Mouse (Mus musculus): ENCODE data around the gene Abcb10.
A peak's percentile ranks its signal among the peaks of the same experiment; 100 is the strongest.
"Not testable (repeated sequence)": the region's sequence is repeated elsewhere in the genome, so short reads cannot be mapped to it uniquely, and the experiment has no call there.

The Abcb10 gene

DNA sequence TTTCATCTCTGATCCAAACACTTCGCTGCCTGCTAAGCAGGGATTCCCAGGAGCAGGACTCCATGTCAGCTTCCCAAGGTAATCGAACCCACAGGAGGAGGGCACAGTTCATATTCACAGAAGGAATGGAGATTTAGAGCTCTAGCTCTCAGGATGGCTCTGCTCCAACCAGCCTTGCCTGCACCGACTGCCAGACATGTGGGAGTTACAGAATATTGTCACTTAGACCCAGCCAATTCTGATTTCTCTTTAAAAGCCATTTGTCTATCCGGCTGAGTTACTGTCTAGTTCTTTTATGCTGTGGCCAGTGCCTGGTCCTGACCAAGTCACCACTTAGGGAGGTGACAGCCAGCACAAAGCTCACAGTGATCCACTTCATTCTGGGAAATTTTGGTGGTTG lies 1.2 kb downstream of the Abcb10 start:
- DNase-seq (ENCODE audit: low read depth, low spot score): no peak

DNA sequence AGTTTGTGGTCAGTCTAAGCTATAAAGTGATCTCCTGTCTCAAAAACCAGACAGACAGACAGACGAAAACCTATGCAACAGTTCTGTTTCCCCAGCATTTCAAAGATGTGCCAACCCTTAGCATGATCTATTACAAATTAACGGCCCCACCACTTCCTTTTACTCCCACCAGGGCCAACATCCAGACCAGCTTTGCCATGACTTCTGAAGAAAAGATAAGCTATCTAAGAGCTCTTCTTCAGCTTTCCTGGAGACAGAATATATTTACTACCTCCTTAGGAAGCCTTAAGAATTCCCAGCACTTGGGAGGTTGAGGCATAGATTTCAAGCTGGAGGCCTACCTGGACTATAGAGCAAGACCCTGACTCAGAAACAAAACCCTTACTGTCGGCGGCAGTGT lies 2.7 kb downstream of the Abcb10 start:
- no peak for DNase-seq (ENCODE audit: low read depth, low spot score)

DNA sequence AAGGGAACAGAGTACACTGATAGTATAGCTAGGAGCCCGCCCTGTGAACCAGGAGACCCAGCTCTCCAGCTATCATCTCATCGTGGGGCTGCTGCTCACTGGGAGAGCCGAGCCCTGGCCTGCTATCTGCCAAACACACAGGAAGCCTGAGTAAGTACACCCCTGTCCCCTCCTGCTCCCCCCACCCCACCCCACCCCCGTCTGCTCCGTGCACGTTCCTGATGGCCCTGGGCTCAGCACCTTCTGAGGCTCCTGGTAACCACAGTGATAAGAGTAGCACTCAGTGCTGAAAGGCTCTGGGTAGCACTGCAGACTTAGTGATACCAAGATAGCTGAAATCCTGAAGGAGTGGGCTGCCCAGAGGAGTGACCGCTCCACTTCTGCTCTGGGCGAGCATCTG lies 4.0 kb downstream of the Abcb10 start:
- DNase-seq (ENCODE audit: low read depth, low spot score): no peak

DNA sequence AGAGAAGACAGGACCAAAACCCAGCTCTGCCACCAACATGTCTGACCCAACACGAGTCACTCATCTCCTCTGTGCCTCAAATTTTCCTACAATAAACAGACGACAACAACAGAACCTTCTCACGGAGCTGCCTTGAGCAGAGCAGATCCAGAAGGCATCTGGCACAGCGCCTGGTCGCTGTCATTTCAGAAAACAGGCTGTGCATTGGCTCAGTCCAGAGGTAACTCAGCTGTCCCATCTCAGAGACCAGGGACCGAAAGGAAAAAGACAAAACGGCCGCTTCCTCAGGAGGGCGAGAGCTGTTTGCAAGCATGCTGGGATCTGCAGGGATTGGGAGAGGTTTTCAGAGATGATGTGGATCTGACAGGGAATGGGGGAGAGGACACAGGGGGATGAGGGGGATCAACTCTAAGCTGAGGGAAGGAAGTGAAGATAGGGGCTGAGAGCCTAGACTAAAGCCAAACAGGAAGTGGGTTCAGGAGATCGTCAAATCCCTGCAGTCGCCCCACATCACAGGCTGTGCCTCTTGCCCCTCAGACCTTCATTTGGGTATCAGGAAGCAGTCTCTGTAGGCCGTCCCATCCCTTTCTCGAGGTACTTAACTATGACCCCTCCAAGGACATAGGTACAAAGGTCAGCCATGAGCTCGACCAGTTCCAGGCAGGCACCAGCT lies 4.6 kb downstream of the Abcb10 start:
- no peak for DNase-seq (ENCODE audit: low read depth, low spot score)

DNA sequence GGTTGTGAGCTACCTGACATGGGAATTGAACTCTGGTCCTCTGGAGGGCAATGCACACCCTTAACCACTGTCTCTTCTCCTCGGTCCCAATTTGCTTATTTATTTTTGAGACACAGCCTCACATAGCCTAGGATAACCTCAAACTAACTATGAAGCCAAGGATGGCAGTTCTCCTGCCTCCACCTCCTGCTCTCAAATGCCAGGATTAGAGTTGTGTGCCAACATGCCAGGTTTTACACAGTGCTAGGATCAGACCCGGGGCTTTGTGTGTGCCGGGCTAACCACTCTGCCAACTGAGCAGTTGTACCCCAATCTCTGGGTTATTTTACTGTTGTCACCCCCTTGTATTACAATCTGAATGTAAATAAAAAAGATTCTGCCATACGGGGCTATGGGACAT lies 5.4 kb downstream of the Abcb10 start:
- DNase-seq (ENCODE audit: low read depth, low spot score): no peak

DNA sequence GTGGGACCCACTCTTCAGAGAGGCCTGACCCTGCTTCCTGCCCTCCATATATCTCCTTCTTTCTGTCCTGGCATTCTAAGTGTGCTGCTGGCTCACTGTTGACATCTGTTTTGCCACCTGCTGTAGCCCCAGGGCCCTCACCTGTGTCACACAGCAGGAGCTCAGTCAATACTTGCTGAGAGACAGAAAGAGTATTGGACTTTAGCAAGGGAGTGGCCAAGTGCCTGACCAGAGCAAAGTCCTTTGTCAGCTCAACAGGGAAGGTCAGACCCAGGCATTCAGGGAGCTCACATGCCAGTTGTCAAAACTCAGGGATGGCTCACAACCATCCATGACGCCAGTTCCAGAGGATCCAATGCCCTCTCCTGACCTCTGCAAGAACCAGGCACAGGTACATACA lies 9.4 kb downstream of the Abcb10 start:
- DNase-seq (ENCODE audit: low read depth, low spot score): no peak

DNA sequence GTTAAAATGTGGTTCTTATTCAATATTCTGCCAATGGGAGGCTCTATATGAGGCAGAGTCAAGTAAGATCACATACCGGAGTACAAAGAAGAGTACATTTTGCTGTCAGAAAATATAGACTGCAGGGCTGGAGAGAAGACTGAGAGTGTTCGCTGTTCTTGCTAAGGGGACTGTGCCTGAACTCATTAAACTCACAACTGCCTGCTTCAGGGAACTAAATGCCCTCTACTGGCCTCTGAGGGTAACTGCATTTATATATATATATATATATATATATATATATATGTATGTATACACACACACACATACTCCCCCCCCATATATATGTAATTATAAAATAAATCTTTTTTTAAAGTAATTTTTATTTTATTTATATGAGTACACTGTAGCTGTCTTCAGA lies 16.0 kb downstream of the Abcb10 start:
- DNase-seq (ENCODE audit: low read depth, low spot score): no peak

DNA sequence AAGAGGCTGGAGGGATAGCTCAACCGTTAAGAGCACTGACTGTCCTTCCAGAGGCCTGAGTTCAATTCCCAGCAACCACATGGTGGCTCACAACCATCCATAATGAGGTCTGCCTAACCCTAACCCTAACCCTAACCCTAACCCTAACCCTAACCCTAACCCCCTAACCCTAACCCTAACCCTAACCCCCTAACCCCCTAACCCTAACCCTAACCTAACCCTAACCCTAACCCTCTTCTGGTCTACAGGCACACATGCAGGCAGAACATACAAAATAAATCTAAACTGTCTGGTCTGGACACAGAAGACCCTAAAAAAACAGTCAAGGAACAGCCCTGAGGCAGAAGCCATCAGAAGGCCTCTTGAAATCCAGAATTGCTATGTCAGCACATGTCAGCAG lies 21.6 kb downstream of the Abcb10 start:
- DNase-seq (ENCODE audit: low read depth, low spot score): peak; percentile 56

DNA sequence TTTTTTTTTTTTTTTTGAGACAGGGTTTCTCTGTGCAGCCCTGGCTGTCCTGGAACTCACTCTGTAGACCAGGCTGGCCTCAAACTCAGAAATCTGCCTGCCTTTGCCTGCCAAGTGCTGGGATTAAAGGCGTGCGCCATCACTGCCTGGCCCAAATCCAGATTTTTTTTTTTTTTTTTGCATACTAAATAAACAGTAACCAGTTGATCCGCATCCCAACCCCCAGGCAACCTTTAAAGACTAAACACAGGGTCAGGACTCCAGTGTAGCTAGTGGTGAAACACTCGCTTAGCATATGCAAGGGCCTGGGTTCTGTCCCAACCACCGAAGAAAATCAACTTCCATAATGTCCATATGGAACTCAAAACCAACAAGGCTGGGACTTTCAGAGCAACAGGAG lies 22.4 kb downstream of the Abcb10 start:
- not testable (repeated sequence) for DNase-seq (ENCODE audit: low read depth, low spot score)

DNA sequence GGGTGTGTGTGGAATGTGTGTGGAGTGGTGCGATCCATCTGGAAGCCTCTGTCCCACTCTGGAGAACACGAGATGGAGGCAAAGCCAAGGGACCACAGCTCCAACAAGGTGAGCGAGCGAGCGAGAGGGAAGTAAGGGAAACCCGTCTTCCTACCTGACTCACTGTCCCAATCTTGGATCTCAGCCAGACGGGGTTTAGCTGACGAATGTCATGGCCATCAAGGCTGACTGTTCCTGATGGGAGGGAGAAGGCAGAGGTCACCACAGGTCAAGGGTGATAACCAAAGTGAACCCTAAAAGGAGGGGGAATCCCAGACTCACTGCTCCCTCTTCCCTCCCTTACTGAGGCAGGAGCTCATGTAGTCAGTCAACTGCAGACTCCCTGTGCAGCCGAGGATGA lies 22.9 kb downstream of the Abcb10 start:
- DNase-seq (ENCODE audit: low read depth, low spot score): no peak

DNA sequence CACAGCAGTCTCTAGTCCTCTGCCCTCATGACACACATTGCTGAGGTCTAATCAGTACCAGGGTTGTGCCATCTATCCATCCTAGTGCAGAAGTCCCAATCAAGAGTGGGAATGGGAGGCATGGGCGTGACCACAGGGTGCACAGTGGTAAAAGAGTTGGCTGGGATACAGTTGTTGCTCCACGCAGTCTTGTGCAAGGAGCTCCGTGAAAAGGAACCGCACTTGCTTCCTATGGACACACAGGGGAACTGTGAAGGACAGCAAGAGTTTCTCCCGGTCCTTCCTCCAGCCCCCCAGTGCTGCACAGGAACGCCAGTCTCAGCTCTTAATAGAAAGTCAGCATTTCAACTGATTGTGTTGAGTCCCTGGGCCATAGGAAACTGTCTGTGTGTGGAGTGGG lies 23.4 kb downstream of the Abcb10 start:
- DNase-seq (ENCODE audit: low read depth, low spot score): no peak

DNA sequence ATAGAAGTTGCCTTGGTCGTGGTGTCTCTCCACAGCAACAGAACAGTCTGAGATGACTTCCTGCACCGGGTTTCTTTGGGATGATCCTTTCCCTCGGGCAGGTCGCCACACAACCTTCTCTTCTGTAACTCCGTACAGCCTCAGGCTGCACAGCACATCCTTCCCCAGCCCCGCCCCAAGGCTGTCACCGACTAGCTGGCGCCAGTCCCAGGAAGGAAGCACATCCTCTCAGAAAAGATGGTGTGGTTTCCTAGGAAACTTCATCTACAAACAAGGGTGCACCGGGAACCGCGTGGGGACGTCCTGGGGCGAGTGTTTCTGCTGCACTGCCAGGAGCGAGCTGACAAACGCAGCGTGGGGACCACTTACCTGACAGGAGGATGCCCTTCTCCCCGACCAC lies 24.8 kb downstream of the Abcb10 start:
- DNase-seq (ENCODE audit: low read depth, low spot score): no peak

DNA sequence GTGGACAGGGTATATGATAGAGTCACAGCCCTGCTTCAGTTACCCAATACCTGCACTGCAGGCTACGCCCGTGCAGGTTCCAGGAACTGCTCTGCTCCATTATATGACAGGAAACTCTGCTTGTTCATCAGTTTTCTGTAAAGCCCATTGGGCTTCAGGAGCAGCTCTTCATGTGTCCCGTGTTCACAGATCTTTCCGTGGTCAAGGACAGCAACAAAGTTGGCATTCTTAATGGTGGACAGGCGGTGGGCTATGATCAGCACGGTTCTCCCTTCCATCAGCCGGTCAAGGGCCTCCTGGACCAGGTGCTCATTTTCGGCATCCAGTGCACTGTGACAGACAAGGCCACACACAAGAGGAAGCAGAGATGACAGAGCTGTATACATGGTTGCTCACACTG lies 28.7 kb downstream of the Abcb10 start:
- DNase-seq (ENCODE audit: low read depth, low spot score): no peak

DNA sequence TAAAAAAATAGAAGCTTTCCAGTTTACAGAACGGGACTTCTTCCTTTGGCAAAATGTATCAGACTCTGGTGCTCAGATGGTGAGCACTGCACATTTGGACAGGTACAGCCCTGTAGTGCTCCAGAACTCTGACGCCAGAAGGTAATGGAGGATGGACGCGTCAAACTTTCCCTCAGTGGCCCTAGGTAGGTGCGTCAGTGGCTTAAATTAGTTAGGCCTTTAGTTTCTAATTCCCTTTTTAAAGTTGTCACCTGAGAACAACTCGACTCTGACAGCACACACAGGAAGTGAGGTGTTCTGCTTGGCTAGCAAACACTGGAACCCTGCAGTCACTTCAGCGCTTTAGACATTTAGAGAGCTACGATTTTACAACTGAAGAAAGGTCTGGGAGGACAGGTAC lies 29.2 kb downstream of the Abcb10 start:
- no peak for DNase-seq (ENCODE audit: low read depth, low spot score)

DNA sequence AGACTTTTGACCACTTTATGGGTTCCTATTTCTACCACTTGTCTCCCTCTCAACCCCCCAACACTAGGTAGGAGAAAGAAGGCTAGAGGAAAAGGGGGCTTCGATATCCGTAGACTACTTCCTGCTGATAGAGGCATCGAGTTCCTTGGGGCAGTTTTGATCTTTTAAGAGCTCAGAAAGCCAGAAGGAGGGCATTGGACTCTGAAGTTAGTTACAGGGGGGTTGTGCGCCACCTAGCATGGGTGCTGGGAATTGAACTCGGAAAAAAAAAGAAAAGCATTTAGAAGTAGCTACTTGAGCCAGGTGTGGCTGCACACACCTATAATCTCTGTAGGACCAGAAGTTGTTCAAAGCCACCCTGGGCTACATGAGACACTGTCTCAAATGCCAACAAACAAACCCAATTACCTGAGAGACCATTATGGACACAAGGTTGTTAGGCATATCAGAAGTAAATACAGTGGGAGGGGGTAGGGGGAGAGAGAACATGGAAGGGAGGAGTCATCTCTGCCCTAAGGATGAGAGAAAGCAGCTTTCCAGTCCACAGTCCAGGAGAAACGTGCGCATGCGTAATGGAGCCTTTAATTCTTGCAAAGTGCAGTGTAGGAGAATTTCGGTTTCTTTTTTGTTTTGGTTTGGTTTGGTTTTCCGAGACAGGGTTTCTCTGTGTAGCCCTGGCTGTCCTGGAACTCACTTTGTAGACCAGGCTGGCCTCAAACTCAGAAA lies 32.7 kb downstream of the Abcb10 start:
- DNase-seq (ENCODE audit: low read depth, low spot score): peak; percentile 74

DNA sequence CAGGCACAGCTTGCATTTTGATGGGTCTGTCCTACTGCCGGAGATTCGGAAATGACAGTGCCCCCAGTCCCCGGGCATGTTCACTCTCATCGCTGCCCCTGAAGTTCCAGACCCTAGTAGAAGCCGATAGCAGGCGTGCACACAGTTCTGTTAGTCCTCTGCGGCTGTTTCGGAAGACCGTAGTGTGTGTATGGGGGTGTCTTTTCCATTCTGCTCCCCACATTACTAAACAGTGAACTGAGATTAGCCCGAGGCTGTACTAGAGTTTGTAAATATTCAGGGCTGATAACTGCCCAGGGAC lies 33.3 kb downstream of the Abcb10 start:
- no peak for DNase-seq (ENCODE audit: low read depth, low spot score)

DNA sequence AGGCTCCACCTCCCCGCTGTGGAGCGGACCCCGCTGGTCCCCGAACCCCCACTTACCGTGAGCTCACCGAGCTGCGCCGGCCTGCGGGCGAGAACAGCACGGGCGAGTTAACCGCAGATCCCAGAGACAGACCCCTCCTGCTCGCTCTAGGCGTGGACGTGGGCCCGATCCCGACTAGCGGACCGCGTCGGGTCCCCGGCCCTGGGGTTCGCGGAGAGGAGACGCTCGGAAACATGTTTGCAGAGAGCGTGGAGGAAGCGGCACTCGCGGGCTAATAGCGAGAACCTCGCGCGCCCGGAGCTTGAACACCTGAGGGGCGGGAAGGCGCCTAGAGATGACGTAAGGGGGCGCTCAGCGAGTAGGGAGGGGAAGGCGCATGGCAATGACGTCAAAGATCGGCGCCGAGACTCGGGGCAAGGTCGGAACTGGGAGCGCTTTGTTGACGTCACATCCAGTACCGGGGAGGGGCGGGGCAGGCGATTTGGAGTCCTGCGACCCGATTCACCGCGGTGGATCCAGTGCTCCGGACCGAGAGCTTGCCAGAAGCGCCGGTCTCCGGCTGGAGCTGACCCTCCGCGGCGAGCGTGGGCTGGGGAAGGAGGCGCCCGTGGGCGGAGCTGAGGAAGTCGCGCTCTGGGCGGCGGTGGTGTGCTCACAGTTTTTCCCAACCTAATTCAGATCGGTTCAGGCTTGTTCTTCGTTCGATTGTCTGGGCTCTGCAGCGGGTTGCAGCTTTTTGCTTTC lies 33.8 kb downstream of the Abcb10 start, which contains the start of gene Nup133:
Gene Nup133 (minus strand): TSS at position 324 of the 744 bp plus-strand sequence.
- peak; percentile 99 for DNase-seq (ENCODE audit: low read depth, low spot score)

DNA sequence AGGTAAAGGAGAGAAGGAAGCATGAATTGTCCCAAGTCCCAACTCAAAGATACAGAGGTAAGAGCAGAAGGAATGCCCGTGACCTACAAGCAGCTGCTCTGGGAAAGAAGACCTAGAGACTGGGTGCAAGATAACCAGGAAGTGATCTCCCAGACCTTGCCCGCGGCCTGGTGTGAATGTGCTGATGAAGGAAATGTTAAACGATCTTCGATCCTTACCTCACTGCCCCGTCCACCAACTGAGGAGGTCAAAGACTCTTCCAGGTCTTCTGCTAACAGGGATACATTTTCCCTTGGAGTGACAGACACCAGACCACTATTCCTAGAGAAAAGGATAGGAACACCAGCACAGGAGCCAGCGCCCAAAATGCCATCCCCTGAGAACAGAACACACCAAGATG lies 53.9 kb downstream of the Abcb10 start:
- DNase-seq (ENCODE audit: low read depth, low spot score): no peak

DNA sequence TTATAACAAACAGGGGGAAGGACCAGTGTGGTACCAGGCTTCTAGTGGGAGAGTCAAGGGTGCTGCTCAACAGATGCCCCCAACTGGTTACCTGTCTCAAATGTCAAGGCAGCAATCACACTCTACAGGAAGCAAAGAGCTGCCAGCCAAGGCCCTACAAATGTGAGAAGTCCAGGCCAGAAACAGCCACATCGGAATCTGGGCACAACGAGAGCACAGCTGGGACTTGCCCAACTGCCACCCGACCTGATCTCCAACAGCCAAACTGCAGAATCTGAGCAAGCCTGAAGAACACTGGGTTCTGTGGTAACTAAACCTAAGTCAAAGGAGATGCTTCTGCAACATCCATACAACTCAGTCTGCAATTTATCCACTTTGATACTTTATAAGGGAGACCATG lies 57.3 kb downstream of the Abcb10 start:
- DNase-seq (ENCODE audit: low read depth, low spot score): no peak

DNA sequence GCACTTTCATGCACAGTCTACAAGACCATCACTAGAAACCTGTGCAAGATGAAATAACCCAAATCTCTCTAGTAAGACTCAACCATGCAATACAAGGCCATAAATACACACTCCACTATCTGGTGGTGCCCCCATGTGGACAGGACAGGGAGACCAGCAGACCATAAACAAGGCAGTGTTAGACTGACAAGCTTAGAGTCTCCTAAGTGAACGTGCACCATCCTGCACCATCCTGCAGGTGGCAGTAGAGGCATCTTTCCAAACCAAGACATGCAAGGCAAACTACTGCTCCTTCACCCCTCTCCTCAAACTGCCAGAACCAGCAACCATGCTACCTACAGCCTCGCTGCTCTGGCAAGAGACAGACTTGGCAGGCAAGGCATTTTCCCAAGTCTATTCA lies 58.2 kb downstream of the Abcb10 start:
- DNase-seq (ENCODE audit: low read depth, low spot score): peak; percentile 82

DNA sequence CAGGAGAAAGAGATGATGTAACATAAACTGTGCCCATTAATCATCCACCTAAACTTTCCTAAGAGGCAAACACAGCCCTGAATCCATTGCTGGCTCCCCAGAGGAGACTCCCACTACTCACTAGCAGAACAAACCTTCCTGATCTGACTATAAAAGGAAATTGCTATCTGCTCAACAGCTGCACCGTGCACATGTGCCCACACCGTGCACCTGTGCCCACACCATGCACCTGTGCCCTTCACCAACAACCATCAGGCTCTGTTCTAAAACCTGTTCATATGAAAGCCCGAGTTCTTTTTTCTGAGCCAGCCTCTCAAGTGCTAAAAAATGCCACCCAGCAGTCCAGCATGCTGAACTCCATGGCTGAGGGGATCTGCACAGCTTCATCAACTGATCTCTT lies 68.3 kb downstream of the Abcb10 start:
- no peak for DNase-seq (ENCODE audit: low read depth, low spot score)

DNA sequence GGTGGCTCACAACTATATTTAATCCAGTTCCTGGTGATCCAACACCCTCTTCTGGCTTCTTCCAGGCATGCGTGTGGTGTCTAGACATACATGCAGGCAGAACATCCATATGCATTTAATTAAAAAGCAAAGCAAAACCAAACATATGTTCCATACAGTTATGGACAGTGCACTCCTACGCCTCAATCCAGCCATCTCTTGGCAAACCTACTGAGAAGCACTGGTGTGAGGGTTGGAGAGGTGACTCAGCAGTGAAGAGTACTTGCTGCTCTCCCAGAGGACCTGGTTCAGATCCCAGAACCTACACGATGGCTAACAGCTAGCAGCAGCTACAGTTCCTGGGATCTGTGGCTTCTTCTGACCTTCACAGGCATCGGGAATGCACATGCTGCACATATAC lies 70.7 kb downstream of the Abcb10 start:
- no peak for DNase-seq (ENCODE audit: low read depth, low spot score)

DNA sequence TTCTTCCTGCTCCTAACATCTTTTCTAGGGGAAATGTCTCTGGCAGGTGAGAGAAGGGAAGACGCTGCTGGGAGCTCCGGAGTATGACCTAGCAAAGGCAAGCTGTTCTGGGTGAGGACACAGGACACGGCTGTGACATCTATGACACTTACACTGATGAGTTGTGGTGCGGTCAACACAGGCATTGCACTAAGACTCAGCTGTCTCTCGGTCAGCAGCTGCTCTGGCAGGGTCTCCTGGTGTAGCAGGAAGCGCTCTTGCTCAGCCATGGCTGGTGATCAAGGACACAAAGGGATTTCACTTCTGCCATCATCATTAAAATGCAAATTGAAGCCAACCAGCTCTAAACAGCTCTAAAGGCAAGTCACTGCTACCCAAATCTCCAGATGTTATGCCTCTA lies 75.3 kb downstream of the Abcb10 start:
- DNase-seq (ENCODE audit: low read depth, low spot score): no peak

All from WW6 (cell line).